Mouse (Mus musculus) urinary bladder, postnatal 25 days (tissue): Measurements from ENCODE around the gene Igsf21.

Source experiments
- DNase-seq: peaks from one replicate; pipeline ENCODE4 v3.0.0; 2022; ENCODE audit warnings: low spot score

The Igsf21 gene

DNA sequence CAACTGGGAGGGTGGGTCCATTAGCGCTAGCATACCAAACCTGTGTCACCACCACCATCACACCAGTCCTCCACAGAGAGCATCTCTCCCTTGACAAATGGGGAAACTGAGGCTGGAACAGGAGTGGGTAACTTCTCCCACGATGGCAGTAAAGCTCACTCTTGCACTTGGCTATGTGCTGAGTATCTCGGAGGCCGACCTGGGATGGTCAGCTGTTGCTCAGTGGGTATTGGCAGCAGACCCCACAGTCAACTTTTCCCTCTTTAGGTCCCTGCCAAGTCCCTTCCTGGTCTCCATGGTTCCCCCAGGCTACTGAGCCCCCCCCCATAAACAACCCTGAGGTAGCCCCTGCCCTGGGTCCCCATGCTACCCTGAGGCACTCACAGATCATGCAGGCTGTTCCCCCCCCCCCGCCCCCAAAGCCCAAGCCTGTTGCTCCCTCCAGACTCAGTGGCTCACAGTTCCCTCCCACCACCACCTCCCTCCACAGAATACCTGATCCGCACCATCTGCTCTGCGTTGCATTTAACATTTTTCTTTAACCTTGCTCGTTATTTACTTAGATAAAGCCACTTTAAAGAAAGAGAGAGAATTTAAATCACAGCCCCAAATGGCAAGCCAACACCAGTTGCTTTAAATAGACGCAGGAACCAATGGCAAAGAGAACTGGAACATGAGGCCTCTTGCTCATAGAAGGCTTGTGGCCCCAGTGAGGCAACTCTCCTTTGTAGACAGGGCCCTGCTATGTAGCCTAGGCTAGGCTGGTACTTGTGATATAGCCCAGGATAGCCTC, 11.0 kb downstream of the Igsf21 start:
- DNase-seq: no peak

DNA sequence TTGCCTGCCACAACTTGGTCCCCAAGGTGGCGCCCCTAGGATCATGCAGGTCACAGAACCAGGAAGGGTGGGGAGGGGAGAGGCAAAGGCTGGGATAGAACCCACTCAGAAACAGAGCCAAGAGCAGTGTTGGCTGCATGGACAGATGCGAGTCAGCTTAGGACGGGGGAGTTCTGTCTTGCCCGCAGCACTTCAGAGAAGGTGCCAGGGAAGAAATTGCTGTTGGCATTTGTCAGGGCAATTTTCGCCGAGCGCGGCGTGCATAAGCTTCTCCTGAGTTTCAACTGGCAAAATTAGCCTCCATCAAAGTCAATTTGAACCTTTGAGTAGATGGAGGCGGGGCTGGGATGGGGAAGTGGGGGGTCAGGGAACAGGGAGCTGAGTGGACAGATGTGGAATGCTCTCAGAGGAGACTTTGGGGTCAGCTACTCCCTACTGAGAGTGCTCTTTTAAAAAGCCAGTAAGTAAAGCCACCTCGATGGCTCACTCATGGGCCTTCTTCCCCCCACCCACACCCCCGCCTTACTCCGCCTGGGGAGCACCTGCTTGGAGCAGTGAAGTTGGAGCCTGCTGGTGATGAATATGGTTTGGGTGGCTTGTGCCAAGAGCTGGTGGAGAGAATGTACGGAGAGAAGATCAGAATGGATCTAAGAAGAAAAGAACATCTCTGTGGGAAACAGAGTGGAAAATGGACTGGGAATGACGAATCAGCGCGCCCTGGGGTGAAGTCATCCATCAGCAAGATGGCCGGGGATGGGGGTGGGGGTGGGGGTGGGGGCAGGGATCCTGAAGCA, 12.0 kb downstream of the Igsf21 start:
- no peak for DNase-seq

- DNase-seq: no peak
Observed at GRCm38 (mm10) chr4:140227837-140228236, 18.7 kb downstream of the Igsf21 start.

DNA sequence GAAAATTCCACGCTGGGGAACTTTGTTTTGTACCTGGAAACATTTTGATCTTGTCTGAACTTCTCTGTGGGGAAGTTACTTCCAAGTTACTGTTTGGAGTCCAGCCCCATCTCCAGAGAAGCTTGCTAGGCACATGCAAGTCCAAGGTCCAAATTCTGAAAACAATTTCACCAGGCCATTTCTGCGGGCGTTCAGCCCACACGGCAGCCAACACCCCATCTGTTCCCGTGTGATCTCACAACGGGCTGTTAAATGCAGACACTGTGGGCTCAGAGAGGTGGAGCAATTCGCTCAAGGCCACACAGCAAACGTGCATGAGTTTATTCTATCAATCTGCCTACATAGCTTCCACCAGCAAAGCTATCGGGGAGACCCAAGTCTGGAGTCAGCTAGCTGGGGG, 21.4 kb downstream of the Igsf21 start:
- DNase-seq: no peak

GRCm38 (mm10) chr4:140224451-140224850, 22.1 kb downstream of the Igsf21 start:
- no peak for DNase-seq

DNA sequence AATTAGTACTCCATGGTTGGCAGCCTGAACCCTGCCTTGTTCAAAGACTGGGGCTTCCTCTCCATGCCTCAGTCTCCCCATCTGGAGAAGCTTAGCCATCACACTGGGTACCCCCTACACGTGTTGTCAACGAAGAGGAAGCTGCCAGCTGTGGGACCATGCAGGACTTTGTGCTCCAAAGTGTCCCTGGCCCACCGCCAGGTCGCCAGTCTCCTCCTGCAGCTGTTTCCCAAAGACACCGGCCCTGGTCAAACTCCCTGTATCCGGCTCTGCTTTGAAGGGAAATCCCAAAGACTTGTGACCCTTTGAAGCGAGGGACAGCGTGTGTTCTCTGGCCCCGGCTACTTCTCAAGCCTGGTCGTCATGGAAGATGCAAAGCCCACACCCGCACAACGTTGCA, 23.5 kb downstream of the Igsf21 start:
- no peak for DNase-seq

DNA sequence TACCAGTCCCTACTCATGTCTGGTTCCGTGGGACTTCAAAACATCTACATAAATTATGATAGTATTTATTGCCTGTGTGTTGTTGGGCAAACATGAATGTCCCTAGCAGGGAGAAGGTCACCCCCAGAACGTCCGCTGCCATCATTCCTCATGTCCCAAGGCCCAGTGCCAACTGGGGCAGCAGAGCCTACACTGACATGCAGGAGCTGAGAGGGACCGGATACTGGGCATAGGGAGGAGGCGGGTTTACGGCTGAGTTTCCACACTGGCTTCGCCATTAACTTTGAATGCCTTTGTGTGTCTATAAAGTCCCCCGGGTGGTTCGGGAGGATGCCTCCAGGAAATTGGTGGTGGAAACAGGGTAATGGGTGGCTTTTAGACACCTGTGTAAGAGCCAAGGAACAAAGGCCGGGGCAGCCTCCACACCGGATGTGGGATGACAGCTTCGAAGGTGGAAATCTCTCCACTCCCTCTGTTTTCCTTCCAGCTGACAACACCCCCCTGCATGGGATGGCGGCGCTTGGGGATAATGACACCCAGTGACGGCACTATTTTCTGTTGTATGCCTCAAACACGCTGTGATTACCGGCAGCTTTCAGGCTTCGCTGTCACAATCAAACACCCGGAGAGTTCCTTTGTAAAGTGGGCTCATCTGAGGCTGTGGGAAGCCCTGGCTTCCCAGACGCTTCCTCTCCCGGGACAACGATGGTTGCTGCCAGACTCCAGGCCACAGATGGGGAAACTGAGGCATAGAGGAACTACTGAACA, 26.1 kb downstream of the Igsf21 start:
- no peak for DNase-seq

GRCm38 (mm10) chr4:140218853-140219852, 27.4 kb downstream of the Igsf21 start:
- no peak for DNase-seq

DNA sequence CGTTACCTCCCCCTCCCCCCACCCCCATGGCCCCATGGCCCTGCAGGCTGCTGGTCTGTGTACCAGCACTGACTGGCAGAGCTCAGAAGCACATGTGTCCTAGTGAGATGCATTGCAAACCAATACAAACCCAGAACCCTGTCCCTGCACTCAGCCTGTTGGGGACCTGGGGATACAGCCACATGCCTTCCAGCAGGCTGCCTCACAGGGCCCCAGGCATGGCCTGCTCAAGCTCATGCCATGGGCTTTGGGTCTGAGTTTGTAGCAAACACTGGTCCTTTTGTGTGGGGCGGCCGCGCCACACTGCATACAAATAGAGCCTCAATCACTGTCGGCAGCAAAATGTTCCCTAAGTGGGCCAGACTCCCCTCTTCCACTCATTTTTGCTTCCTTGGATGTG, 28.2 kb downstream of the Igsf21 start:
- no peak for DNase-seq

GRCm38 (mm10) chr4:140217934-140218333, 28.6 kb downstream of the Igsf21 start:
- DNase-seq: no peak

DNA sequence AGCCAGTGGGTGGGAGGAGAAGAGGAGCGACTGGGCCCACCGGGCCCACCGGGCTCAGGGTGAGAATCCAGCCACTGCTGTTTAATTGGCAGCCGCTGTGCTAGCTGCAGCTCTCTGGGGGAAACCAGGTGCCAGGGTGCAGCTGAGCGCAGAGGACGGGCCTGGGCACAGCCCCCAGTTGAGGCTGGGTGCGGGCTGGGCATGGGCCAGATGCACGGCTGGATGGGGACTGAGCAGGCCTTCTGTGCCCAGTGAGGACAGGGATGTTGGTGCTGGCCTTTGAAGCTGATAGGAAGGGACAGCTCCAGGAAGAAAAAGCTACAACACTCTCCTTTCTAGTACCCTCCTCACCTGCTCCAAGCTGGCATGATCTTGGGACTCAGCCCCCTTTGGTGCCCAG, 30.5 kb downstream of the Igsf21 start:
- no peak for DNase-seq

- no peak for DNase-seq
Observed at GRCm38 (mm10) chr4:140215205-140215604, 31.4 kb downstream of the Igsf21 start.

DNA sequence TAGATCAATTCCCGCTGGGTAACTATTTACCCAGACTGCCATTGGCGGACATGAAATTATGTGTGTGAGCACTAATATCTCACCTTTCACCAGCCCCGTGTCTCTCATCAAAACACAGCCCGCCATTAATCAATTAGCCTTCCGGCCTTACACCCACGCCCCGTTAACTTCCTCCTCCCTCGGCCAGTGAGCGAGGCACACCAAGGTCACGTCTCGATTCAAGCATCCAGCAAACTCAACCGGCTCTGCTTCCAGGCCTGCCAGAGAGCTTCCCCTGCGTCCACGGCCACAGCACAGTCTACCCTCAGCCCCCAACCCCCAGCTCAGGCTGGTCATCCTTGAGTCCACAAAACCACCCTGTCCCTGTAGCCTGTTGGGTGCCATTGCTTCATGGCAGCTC, 32.2 kb downstream of the Igsf21 start:
- DNase-seq: no peak

DNA sequence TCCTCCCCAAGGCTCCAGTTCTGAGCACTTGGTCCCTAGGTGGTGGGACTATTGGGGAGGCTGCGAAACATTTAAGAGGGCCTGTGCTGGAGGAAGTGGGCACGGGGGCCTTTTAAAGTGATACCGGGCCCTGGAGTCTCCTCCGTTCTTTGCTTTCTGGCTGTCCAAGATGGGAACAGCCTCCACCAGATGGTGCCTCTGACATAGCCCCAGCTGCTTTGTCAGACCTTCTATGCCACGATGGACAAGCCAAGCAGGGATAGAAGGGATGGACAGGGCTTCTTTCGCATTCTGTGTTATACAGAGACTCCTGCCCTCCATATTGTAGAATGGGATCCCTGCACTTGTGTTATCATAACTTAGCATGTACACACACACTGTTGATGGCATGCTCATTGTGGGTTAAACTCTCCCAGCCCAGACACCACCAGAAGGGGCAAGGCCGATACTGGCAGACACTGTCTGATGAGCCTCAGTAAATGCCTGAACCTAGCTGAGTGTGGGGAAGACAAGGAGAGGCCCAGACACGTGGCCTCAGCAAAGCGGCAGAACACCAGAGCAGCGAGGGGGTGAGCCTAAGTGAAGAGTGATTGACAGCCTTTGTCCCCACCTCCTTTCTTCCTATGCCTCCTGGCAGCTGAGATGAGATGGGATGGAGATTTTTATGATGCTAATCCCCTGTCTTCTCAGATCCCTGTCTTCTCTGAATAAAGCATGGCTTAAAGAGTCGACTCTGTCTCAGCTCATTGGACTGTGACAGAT, 36.3 kb downstream of the Igsf21 start:
- DNase-seq: no peak

- no peak for DNase-seq
Observed at GRCm38 (mm10) chr4:140205811-140206231, 40.8 kb downstream of the Igsf21 start.

- DNase-seq: no peak
Observed at GRCm38 (mm10) chr4:140204775-140205174, 41.8 kb downstream of the Igsf21 start.

GRCm38 (mm10) chr4:140203696-140204272, 42.8 kb downstream of the Igsf21 start:
- no peak for DNase-seq

- DNase-seq: no peak
Observed at GRCm38 (mm10) chr4:140202196-140202595, 44.4 kb downstream of the Igsf21 start.

- no peak for DNase-seq
Observed at GRCm38 (mm10) chr4:140200296-140200695, 46.3 kb downstream of the Igsf21 start.

DNA sequence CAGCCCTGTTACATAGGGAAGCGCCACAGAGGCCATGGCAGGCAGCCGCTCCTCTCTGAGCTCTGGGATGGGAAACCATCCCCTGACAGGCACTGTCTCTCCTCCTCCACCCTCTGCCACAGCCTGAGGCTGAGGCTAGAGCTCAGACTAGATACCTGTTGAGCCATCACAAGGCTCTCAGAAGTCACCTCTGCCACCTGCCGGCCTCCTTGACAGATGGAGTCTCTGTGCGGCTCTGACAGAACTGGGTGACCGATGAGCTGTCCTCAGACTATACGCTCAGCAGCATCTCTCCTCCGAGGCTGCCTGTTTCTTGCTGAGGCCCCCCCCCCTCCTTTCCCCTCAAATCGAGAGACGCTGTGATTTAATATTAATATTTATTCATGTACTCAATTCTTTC, 49.9 kb downstream of the Igsf21 start:
- DNase-seq: no peak
